Mouse (Mus musculus) erythroblast, embryonic 14.5 days (primary cell): ENCODE results near the gene Klrb1a.
"Not testable (repeated sequence)": the region's sequence is repeated elsewhere in the genome, so short reads cannot be mapped to it uniquely, and the experiment has no call there.

Source experiments
- GATA1 ChIP-seq: IDR thresholded peaks from 2 replicates; pipeline ENCODE4 v1.6.1; 2012; ENCODE audit warnings: low read length, inconsistent platforms, mixed read lengths
- TAL1 ChIP-seq: IDR thresholded peaks from 3 replicates; pipeline ENCODE4 v1.6.1; 2012; ENCODE audit warnings: low read length, inconsistent platforms, mixed read lengths

GRCm38 (mm10) chr6:128630912-128631905, 7.9 kb upstream of the Klrb1a start:
- not testable (repeated sequence) for TF ChIP-seq GATA1, TAL1
